Mouse (Mus musculus) spleen, adult 12 weeks (tissue): ENCODE data around the gene Gm14139.
"Not testable (repeated sequence)": the region's sequence is repeated elsewhere in the genome, so short reads cannot be mapped to it uniquely, and the experiment has no call there.

Experiments used
- DNase-seq: peaks from one replicate; pipeline ENCODE4 v3.0.0; 2022; ENCODE audit warnings: low spot score

Gm14139 gene

GRCm38 (mm10) chr2:150181570-150181999, at the start of gene Gm14139:
Gm14139 (plus strand) TSS chr2:150181755.
- not testable (repeated sequence) for DNase-seq

GRCm38 (mm10) chr2:150132002-150132401, 49.6 kb upstream of the Gm14139 start:
- not testable (repeated sequence) for DNase-seq

- DNase-seq: no peak
Observed at GRCm38 (mm10) chr2:150132773-150133172, 48.8 kb upstream of the Gm14139 start.

GRCm38 (mm10) chr2:150136435-150136897, 45.1 kb upstream of the Gm14139 start, which contains the start of gene Zfp120:
Zfp120 (minus strand) TSS chr2:150136708.
- peak; percentile 71 for DNase-seq

GRCm38 (mm10) chr2:150166703-150167102, 14.9 kb upstream of the Gm14139 start:
- DNase-seq: no peak

- DNase-seq: no peak
Observed at GRCm38 (mm10) chr2:150173833-150174232, 7.7 kb upstream of the Gm14139 start.

GRCm38 (mm10) chr2:150179579-150179978, 2.0 kb upstream of the Gm14139 start, which contains the start of gene Gm10770:
Gm10770 (minus strand) TSS chr2:150179679.
- DNase-seq: not testable (repeated sequence)

GRCm38 (mm10) chr2:150181046-150181445, 509 bp upstream of the Gm14139 start:
- not testable (repeated sequence) for DNase-seq

- DNase-seq: not testable (repeated sequence)
Observed at GRCm38 (mm10) chr2:150217600-150218362, 36.2 kb downstream of the Gm14139 start, which contains the start of gene Zfp937. Zfp937 (plus strand) TSS chr2:150218073.

GRCm38 (mm10) chr2:150218363-150218725, 36.8 kb downstream of the Gm14139 start:
- DNase-seq: not testable (repeated sequence)

GRCm38 (mm10) chr2:150223263-150223662, 41.7 kb downstream of the Gm14139 start:
- DNase-seq: not testable (repeated sequence)
